Mouse (Mus musculus) G1E (cell line): ENCODE data around the gene Exoc3l2. TPM values are rescaled to one million over a fixed set of nuclear protein-coding genes. Genes with fewer than 3 reads are reported as not detected.

Source experiments
- ATAC-seq: 2 replicates; pipeline ENCODE4 v1.8.0; 2016; ENCODE audit warnings: mild to moderate bottlenecking; ENCODE audit not compliant: insufficient number of reproducible peaks, poor library complexity, low FRiP score, severe bottlenecking; ENCODE audit errors: extremely low read depth
- DNase-seq: peaks from one replicate; pipeline ENCODE4 v3.0.0; 2012; ENCODE audit warnings: low spot score
- H3K27me3 ChIP-seq: 2 replicates; pipeline ENCODE4 v1.6.1; 2012; ENCODE audit warnings: mild to moderate bottlenecking, low read length, inconsistent platforms; ENCODE audit not compliant: insufficient read depth
- H3K36me3 ChIP-seq: replicated peaks from 2 replicates; pipeline ENCODE3; 2012; ENCODE audit warnings: mild to moderate bottlenecking, inconsistent platforms
- H3K4me1 ChIP-seq: 2 replicates; pipeline ENCODE4 v1.6.1; 2012; ENCODE audit warnings: low read depth, low read length, inconsistent platforms, mixed read lengths; ENCODE audit not compliant: insufficient read depth
- H3K4me3 ChIP-seq: 2 replicates; pipeline ENCODE4 v1.5.1; 2012; ENCODE audit warnings: low read depth, mild to moderate bottlenecking, inconsistent platforms, low read length, moderate library complexity, mixed read lengths
- H3K9me3 ChIP-seq: replicated peaks from 2 replicates; pipeline ENCODE4 v1.6.1; 2012; ENCODE audit warnings: inconsistent platforms
- CTCF ChIP-seq: IDR thresholded peaks from 2 replicates; pipeline ENCODE4 v1.5.1; 2012; ENCODE audit warnings: low read depth, low read length, inconsistent platforms, mixed read lengths
- GATA1 ChIP-seq: IDR thresholded peaks from 2 replicates; pipeline ENCODE4 v1.6.1; 2012; ENCODE audit warnings: borderline replicate concordance, low read length, inconsistent platforms, mixed read lengths
- GATA2 ChIP-seq: IDR thresholded peaks from 2 replicates; pipeline ENCODE4 v1.6.1; 2012; ENCODE audit warnings: low read depth, low read length, inconsistent platforms, borderline replicate concordance
- POLR2AphosphoS5 ChIP-seq: IDR thresholded peaks from 2 replicates; pipeline ENCODE4 v1.6.1; 2012; ENCODE audit warnings: low read depth, low read length, inconsistent platforms; ENCODE audit not compliant: insufficient replicate concordance
- TAL1 ChIP-seq: conservative IDR thresholded peaks from 2 replicates; pipeline ENCODE4 v1.6.1; 2012; ENCODE audit warnings: low read depth, low read length, inconsistent platforms, mixed read lengths
- polyA plus RNA-seq: library from polyadenylated mRNA; stranded (reverse); fragments of >175 nt; gene quantifications from 2 replicates; pipeline ENCODE4 v1.2.3, GENCODE M21; 2012
- total RNA-seq, 2 experiments: library from RNA; stranded (forward) in 1 of 2; stranded (reverse) in 1 of 2; fragments of 200-1000 nt in 1 of 2; fragments of >200 nt in 1 of 2; fragmentation: Nextera tagmentation in 1 of 2; gene quantifications; 2 replicates each; pipeline ENCODE4 v1.2.3; 2014 to 2017

Gene Exoc3l2
- total and polyA plus RNA-seq, 3 experiments: 0.02 TPM; not detected in 2

DNA sequence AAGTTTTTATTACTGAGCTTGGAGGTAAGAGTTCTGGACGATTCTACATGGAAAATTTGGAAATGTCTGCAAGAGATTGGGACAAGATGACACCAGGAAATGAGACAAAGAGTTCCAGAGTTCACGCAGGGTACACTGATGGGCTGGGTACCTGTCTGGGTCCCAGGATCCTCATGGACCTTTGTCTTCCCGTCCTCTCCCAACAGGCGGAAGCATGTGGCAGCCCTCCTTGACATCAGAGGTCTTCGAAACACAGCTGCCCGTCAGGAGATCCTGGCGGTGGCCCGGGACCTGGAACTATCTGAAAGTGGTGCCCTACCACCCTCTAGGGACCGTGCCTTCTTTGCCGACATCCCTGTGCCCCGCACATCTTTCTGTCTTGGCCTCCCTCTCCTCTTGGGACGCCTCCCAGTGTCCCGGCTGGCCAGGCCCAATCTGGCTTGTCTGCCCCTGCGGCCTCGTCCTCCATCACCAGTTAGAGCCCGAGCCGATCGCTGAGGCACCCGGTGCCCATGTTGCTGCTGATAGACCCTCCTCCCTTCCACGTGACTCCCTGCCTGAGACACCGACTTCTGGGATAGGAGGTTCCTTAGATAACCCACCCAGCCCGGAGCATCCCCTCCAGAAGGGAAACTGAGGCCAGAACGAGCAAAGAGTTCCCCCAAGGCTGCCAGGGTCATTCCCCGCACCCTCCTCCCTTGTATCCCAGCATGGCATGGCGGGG lies 31.8 kb downstream of the Exoc3l2 start:
- no peak for DNase-seq
- H3K36me3 ChIP-seq: no peaks in the 10 kb centered on the region
- H3K9me3 ChIP-seq: no peaks in the 10 kb centered on the region
- TF ChIP-seq POLR2AphosphoS5 (no peak), CTCF (no peak), TAL1 (no peak), GATA1 (no peak), GATA2 (no peak)
- H3K4me3 ChIP-seq: no peak overlapping the region
- ATAC-seq: no peak
- H3K27me3 ChIP-seq: peaks cover 58% of the 10 kb centered on the region
- peaks cover 4% of the 10 kb centered on the region for H3K4me1 ChIP-seq

DNA sequence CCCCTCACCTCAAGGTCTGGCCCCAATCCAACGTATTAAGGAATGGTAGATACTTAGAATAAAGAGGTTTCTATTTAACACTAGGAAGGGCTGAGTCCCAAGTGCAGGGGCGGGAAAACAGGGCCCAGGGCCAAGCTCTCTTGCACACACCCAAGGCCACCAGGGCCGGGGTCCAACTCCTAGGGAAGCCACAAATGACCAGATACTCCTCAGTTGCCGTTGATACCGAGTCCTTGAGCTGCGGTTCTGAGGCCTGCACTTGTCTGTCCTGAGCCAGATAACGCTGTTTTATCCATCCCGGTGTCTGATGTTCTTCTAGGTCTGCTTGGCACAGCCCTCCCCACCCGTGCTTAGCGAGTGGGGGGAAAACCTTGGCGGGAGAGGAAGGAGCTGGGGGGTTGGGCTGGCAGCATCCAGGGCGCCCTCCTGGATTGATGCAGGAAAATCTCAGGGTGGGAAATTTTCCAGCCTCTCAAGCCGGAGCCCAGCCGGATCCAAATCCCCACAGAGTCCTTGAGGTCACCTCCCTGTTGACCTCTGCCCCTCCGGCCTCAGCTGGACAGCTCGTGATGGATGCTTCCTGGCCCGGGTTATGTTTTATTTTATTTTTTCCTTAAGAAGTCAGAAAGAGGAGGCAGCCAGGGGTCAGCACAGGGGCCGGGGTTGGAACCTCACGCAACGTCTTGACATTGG lies 32.5 kb downstream of the Exoc3l2 start:
- no peaks in the 10 kb centered on the region for H3K36me3 ChIP-seq
- H3K4me1 ChIP-seq: peaks cover 9% of the 10 kb centered on the region
- no peak overlapping the region for H3K4me3 ChIP-seq
- DNase-seq (no peak), ATAC-seq (no peak)
- H3K27me3 ChIP-seq: peaks cover 56% of the 10 kb centered on the region
- no peaks in the 10 kb centered on the region for H3K9me3 ChIP-seq
- TF ChIP-seq POLR2AphosphoS5 (no peak), GATA1 (no peak), GATA2 (no peak), TAL1 (no peak), CTCF (no peak)

DNA sequence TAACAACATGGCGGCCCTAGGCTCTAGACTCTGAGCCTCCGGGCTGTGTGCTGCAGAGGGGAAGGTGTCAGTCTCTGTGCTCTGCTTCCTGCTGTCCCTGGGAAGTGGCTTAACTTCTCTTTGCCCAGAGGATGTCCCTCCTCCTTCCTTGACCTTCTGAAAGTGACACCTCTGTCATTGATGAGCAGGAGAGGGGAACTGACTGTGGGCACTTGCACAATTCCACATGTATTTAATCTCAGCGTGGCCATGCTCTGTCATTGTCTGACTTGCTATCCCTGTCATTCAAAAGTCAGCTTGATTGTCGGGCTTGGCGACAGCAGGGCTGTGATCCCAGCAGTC lies 33.1 kb downstream of the Exoc3l2 start:
- H3K27me3 ChIP-seq: peaks cover 52% of the 10 kb centered on the region
- no peak for ATAC-seq
- no peaks in the 10 kb centered on the region for H3K36me3 ChIP-seq

DNA sequence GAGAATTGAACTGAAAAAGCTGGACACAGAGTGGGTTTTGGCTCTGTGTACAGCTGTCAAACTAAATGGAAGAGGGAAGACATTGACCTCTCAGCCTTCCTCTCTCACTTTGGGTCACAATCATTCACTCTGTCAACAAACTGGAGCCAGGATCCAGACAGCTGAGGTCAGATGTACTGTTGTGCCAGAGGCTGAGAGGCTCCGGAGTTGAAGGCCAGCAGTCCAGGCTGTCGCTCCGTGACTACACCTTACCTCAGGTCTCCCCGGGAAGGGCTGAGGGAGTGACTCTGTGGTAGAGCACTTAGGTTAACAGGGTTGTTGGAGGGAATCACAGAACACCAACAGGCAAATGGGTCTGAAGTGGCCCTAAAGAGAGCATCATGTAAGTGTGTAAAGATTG lies 35.2 kb downstream of the Exoc3l2 start:
- Histone ChIP-seq H3K36me3 (no peaks in the 10 kb centered on the region), H3K4me3 (no peak overlapping the region), H3K27me3 (peaks cover 41% of the 10 kb centered on the region), H3K9me3 (no peaks in the 10 kb centered on the region), H3K4me1 (peaks cover 9% of the 10 kb centered on the region)
- no peak for ATAC-seq
- TF ChIP-seq CTCF: no peak
- no peak for TF ChIP-seq POLR2AphosphoS5
- no peak for TF ChIP-seq TAL1
- TF ChIP-seq GATA1: no peak
- TF ChIP-seq GATA2: no peak
- DNase-seq: no peak

More for the DNA sequence above, 33.1 kb downstream of the Exoc3l2 start:
- no peak overlapping the region for H3K4me3 ChIP-seq
- no peak for DNase-seq
- H3K4me1 ChIP-seq: peaks cover 9% of the 10 kb centered on the region
- TF ChIP-seq CTCF: no peak
- no peak for TF ChIP-seq GATA1
- no peak for TF ChIP-seq POLR2AphosphoS5
- TF ChIP-seq TAL1: no peak
- TF ChIP-seq GATA2: no peak
- H3K9me3 ChIP-seq: no peaks in the 10 kb centered on the region

DNA sequence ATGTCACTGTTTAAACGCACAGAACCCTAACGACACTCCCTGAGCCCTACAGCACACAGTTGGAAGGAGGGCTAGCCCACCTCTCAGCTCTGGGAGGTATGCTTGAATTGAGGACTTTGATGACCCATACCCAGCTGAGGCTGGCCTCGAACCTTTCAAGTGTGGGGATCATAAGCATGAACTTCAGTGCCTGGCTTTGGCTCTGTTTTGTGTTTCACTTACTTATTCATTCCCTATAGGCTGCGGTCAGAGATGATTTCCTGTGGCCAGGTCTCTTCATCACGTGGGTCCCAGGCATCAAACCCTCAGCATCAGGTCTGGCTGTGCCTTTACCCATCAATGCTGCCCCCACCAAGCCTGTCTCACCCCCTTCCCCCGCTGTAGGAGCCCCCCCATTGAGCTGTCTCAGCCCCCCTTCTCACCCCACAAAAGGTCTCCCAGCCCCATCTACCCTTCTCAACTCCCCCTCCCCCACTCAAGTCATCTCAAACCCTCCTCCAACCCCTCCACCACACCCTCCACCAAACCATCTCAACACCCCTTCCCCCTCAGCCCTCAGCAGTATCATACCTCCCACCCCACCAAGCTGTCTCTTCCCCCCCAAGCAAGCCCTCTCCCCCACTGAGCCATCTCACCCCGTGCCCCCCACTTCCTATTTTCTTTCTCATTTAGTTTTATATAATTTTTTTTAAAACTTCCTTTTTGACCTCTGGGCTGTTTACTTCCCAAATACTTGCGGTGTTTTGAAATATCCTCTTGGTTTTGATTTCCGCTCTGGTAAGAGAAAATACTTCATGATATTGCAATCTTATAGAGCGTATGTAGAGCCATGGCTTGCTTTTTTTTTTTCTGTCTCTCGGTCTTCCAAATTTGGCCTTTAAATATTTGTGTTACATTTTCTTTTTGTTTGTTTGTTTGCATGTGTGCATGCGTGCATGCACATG lies 37.6 kb downstream of the Exoc3l2 start:
- no peaks in the 10 kb centered on the region for H3K9me3 ChIP-seq
- H3K4me3 ChIP-seq: no peak overlapping the region
- peaks cover 24% of the 10 kb centered on the region for H3K4me1 ChIP-seq
- DNase-seq: no peak
- TF ChIP-seq TAL1: no peak
- no peak for TF ChIP-seq CTCF
- no peak for TF ChIP-seq POLR2AphosphoS5
- TF ChIP-seq GATA2: no peak
- TF ChIP-seq GATA1: no peak
- peaks cover 25% of the 10 kb centered on the region for H3K27me3 ChIP-seq
- no peak for ATAC-seq
- H3K36me3 ChIP-seq: peaks cover 17% of the 10 kb centered on the region
